Mouse (Mus musculus): ENCODE measurements at regions not wholly inside any gene's neighbourhood (a gene's known extent, or its start where the extent isn't known, plus 50 kb on each side); places are given as distances from the start of the nearest gene placed in this dataset.

GRCm38 (mm10) chr4:64961796-64962195, 162.2 kb upstream of the Pappa start:
- no peak for TF ChIP-seq POLR2A (IDR thresholded peaks at IDR 0.05; ENCODE audit: low read depth, low read length)
- TF ChIP-seq ETS1 (conservative IDR thresholded peaks at IDR 0.05; ENCODE audit: low read depth, low read length): no peak
- TF ChIP-seq USF1 (IDR thresholded peaks at IDR 0.05; ENCODE audit: low read depth, low read length): no peak
- no peak for TF ChIP-seq CTCF (conservative IDR thresholded peaks at IDR 0.05 in 1 of 2, IDR thresholded peaks at IDR 0.05 in 1 of 2; ENCODE audit: low read depth in 2 of 2, low read length in 2 of 2)
- no peak for TF ChIP-seq KAT2A (IDR thresholded peaks at IDR 0.05; ENCODE audit: insufficient replicate concordance, low read length)
- no peak for TF ChIP-seq MEF2A (IDR thresholded peaks at IDR 0.05; ENCODE audit: borderline replicate concordance, low read depth, low read length)
- TF ChIP-seq ZNF384 (IDR thresholded peaks at IDR 0.05; ENCODE audit: low read depth, low read length): no peak
- no peak for TF ChIP-seq JUND (conservative IDR thresholded peaks at IDR 0.05; ENCODE audit: low read depth, low read length)
- TF ChIP-seq HCFC1 (IDR thresholded peaks at IDR 0.05; ENCODE audit: low read depth, low read length): no peak
- no peak for TF ChIP-seq SIN3A (IDR thresholded peaks at IDR 0.05; ENCODE audit: low read length)
